Mouse (Mus musculus): ENCODE results near the gene Scube1.

The Scube1 gene

DNA sequence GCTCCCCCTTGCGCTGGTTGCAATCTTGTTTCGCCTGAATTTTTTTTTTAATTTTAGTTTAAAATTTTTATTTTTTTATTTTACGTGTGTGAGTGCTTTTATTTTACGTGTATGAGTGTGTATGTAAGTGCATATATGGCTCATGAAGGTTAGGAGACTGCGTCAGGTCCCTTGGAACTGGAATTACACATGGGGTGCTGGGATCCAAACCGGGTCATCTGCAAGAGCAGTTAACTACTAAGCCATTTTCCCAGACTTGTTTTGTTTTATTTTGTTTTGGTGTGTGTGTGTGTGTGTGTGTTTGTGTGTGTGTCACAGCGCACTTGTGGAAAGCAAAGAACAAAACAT lies 129.5 kb downstream of the Scube1 start:
- no peak for DNase-seq (ENCODE audit: low spot score in 2 of 2)

GRCm38 (mm10) chr15:83594513-83595363 lies 130.1 kb downstream of the Scube1 start, which contains the start of gene Ttll12:
TSS of gene Ttll12 (minus strand) at chr15:83595157.
- peak; percentile 97 to 98 for DNase-seq (ENCODE audit: low spot score in 2 of 2)

GRCm38 (mm10) chr15:83593702-83594512 lies 130.9 kb downstream of the Scube1 start:
- no peak for DNase-seq (ENCODE audit: low spot score in 2 of 2)

GRCm38 (mm10) chr15:83593189-83593585 lies 131.6 kb downstream of the Scube1 start:
- no peak for DNase-seq (ENCODE audit: low spot score in 2 of 2)

- DNase-seq (ENCODE audit: low spot score in 2 of 2), result no peak
Measured at GRCm38 (mm10) chr15:83592260-83593188, 132.3 kb downstream of the Scube1 start.

GRCm38 (mm10) chr15:83591758-83592157 lies 133.1 kb downstream of the Scube1 start:
- DNase-seq (ENCODE audit: low spot score in 2 of 2), result no peak

DNA sequence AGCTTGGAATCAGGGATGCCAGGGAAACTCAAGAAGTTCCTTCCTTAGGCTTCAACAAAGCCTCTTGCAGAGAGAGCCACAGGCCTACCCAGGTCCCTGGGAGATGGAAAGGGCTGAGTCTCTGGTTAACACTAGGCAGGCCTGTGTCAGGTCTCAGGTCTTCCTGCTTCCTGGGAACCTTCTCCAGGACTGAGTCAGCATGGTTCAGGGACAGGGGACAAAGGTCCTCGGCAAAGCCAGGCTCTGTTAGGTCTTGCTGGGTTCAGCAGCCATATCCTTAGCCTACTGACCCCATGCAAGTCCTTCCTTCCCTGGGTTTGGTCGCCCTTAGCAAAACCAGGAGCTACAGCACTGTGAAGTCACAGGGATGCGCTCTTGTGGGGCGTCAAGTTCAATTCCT lies 134.0 kb downstream of the Scube1 start:
- no peak for DNase-seq (ENCODE audit: low spot score in 2 of 2)

DNA sequence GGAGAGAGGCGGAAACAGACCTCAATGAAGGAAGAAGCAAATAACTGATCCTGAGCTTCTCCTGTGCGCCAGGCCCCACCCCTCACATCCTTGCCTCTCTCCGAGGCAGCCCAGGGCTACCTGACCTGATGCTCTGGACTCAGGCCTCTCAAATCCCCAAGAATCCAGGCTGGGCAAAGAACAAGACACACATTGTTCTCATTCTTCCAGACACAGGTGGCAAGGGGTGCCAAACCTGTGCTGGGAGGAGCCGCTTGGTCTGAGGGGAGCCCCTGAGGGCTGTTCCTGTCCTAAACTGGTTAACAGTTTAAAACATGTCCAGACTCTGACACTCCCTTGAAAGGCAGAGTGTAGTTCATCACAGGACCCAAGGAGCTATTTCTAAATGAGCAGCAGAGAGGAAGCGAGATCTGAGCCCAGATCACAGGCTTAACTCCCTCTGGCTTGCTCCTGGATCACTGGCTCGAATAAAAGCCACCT lies 140.0 kb downstream of the Scube1 start:
- no peak for DNase-seq (ENCODE audit: low spot score in 2 of 2)

DNA sequence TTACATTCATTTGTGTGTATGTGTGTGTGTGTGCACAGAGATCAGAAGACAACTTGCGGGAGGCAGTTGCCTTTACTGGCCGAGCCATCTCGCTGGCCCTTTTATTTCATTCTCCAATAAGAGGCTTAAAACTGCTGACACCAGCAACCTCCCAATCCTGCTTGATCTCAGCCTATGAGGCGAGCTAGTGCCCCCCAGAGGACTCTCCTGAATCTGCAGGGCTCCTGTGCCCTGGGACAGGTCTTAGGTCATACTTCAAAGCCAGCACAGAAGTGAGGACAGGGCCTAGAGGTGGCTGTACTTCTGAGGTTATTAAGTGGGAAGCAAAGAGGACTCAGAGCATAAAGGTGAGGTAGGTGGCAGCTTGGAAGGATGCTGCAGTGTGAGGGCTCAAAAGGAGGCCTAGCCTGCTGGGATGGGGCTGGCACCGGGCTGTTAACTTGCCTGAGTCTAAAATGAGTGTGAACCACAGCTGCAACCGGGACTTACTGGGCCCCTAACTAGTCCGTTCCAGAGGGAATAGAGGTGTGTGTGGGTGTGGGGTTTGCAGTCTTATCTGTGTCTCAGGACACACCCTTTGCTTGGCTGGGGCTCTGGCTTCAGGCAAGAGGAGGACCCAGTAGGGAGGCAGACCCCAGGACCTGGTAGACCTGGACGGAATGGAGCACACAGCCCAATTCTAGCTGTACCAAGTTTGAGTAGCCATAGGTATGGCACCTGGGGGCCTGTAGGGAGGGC lies 141.2 kb downstream of the Scube1 start:
- DNase-seq (ENCODE audit: low spot score in 2 of 2), result no peak

DNA sequence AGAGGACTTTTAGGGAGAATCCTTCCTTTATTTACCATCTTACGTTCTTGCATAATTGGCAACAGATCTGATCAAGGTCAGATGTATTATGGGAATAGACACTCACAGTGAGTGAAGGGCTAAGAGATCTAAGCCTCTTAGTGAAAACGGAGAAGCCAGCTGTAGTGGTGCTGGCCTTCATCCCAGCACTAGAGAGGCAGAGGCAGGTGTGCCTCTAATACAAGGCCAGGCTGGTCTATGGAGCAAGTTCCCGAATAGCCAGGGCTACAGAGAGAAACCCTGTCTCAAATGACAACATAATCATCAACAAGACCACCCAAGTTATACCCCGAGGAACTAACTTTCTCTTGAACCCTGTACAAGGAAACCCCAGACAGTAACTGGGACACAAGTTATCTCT lies 141.9 kb downstream of the Scube1 start:
- no peak for DNase-seq (ENCODE audit: low spot score in 2 of 2)

DNA sequence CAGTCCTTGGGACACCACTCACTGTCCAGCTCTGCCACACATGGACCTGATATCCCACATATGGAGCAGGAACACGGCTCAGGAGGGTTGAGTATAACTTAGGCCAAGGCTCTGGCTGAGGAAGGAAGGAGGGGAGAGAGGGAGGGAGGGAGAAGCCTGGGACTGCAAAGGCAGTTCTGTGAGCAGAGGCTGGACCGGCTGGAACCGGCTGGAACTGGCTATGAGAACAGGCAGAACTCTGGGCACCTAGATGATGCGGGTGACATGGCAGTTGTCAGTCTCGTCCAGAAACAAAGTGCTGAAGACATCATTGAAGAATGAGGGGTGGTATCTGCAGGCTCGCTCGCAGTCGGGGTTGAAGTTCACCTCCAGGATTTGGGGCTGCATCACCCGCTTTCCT lies 148.2 kb downstream of the Scube1 start:
- DNase-seq (ENCODE audit: low spot score in 2 of 2), result no peak

DNA sequence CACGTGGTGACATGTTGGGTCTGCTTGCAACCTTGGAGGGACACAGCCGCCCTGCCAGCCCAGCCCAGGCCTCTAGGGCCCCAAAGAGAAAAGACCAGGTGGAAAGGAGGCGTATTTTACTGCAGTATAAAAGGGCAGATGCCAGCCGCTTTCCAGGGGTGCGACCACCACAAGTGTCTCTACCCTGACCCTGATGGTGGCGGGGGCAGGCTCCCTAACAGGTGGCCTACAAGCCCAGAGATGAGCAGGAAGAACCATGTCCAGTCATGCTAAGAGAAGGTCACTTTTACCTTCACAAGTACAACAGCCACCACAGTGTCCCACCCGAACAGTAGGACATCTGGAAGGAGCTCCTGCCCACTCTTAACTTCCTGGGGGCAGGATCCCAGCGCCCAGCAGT lies 149.3 kb downstream of the Scube1 start:
- no peak for DNase-seq (ENCODE audit: low spot score in 2 of 2)

- DNase-seq (ENCODE audit: low spot score in 2 of 2), result no peak
Measured at GRCm38 (mm10) chr15:83574731-83575351, 150.0 kb downstream of the Scube1 start.

- DNase-seq (ENCODE audit: low spot score in 2 of 2), result no peak
Measured at GRCm38 (mm10) chr15:83573606-83574005, 151.2 kb downstream of the Scube1 start.

GRCm38 (mm10) chr15:83572132-83572531 lies 152.7 kb downstream of the Scube1 start:
- no peak for DNase-seq (ENCODE audit: low spot score in 2 of 2)

GRCm38 (mm10) chr15:83571636-83572035 lies 153.2 kb downstream of the Scube1 start:
- DNase-seq (ENCODE audit: low spot score in 2 of 2), result no peak

DNA sequence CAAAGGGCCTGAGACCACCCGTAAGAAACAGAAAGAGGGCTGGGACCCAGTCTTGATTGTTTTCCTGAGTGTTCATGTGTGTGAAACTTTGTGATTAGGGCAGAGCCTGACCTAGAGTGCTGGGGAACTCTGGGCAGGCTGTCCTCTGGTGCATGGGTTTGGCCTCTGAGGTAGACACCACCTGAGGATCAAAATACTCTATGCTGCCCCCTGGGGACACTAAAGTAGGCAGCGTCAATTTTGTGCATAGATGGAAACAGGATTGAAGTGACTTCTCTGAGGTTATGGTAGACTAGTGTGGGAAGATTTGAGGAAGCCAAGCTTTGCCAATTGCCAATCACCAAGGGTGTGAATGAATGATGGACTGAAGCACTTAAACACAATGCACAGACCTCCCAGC lies 154.2 kb downstream of the Scube1 start:
- no peak for DNase-seq (ENCODE audit: low spot score in 2 of 2)

DNA sequence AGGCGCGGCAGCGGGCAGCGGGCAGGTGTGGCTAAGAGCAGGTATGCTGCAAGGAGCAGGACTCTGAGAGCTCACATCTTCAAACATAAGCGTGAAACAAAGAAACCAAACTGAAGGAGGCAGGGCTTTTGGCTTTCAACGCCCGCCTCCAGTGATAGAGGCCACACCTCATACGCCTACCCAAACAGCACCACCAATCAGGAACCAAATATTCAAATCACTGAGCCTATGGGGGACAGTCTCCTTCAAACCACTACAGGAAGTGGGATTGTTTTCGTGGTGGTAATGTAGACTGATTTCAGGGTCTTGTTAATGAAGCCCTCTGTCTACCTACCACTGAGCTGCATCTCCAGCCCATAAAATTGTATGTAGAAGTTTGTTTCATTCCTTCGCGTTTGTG lies 155.1 kb downstream of the Scube1 start:
- DNase-seq (ENCODE audit: low spot score in 2 of 2), result no peak

- DNase-seq (ENCODE audit: low spot score in 2 of 2), result no peak
Measured at GRCm38 (mm10) chr15:83568544-83568943, 156.3 kb downstream of the Scube1 start.

- no peak for DNase-seq (ENCODE audit: low spot score in 2 of 2)
Measured at GRCm38 (mm10) chr15:83567728-83568127, 157.1 kb downstream of the Scube1 start.

- no peak for DNase-seq (ENCODE audit: low spot score in 2 of 2)
Measured at GRCm38 (mm10) chr15:83566006-83566405, 158.8 kb downstream of the Scube1 start.
